Mouse (Mus musculus) E14TG2a.4 (cell line): Measurements from ENCODE around the gene Rgs3.

Experiments
- H3K27me3 ChIP-seq: 2 replicates; pipeline ENCODE4 v1.6.1; 2014; ENCODE audit warnings: low read length, control low read depth; ENCODE audit not compliant: insufficient read depth
- H3K36me3 ChIP-seq: 2 replicates; pipeline ENCODE4 v1.6.1; 2014; ENCODE audit warnings: low read length, control low read depth; ENCODE audit not compliant: insufficient read depth
- H3K4me1 ChIP-seq: replicated peaks from 2 replicates; pipeline ENCODE4 v1.6.1; 2014; ENCODE audit warnings: low read depth, low read length, control low read depth
- H3K4me3 ChIP-seq: replicated peaks from 2 replicates; pipeline ENCODE4 v1.5.1; 2014; ENCODE audit warnings: mild to moderate bottlenecking, low read length
- H3K9me3 ChIP-seq: 2 replicates; pipeline ENCODE4 v1.6.1; 2014; ENCODE audit warnings: low read length, control low read depth
- CTCF ChIP-seq: conservative IDR thresholded peaks from 2 replicates; pipeline ENCODE4 v1.5.1; 2014; ENCODE audit warnings: low read length
- NANOG ChIP-seq: IDR thresholded peaks from 2 replicates; pipeline ENCODE4 v1.6.1; 2014; ENCODE audit warnings: borderline replicate concordance, low read length, mixed read lengths
- POU5F1 ChIP-seq: IDR thresholded peaks from 2 replicates; pipeline ENCODE4 v1.6.1; 2014; ENCODE audit warnings: low read length, borderline replicate concordance

Gene Rgs3

GRCm38 (mm10) chr4:62669094-62670071, 109.7 kb downstream of the Rgs3 start:
- no peak overlapping the region for H3K4me3 ChIP-seq
- no peaks in the 10 kb centered on the region for H3K36me3 ChIP-seq
- no peak for TF ChIP-seq CTCF
- no peak for TF ChIP-seq NANOG
- no peak for TF ChIP-seq POU5F1
- no peaks in the 10 kb centered on the region for H3K9me3 ChIP-seq
- H3K27me3 ChIP-seq, result peaks cover 29% of the 10 kb centered on the region
- peaks cover 46% of the 10 kb centered on the region for H3K4me1 ChIP-seq

DNA sequence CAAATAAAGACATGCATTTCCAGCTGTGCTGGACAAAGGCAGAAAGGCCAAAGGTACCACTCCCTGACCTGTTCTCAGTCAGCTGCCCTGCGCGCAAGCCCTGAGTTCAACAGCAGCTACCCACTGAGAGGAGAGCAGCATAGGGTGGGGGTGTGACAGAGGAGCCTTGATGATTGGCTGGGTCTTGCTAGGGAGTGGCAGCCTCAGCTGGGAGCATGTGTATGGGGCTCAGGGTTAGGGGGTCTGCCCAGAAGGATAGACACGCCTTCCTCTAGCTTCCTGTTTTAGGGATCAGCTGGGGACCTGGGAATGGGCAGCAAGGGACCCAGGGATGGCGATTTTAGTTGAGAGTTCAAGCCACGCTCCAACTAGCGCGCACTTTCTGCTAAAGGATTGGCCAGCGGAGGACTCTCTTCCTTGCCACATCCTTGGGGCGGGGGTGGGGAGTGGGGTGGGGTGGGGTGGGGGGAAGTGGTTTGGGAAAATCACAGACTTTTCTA, 113.9 kb downstream of the Rgs3 start:
- TF ChIP-seq POU5F1, result no peak
- TF ChIP-seq CTCF, result no peak
- no peak for TF ChIP-seq NANOG
- Histone ChIP-seq H3K4me3 (peak overlapping the region; percentile 41; the same call in 1 of the 2 replicates), H3K9me3 (no peaks in the 10 kb centered on the region), H3K4me1 (peaks cover 36% of the 10 kb centered on the region), H3K27me3 (peaks cover 70% of the 10 kb centered on the region), H3K36me3 (no peaks in the 10 kb centered on the region)

DNA sequence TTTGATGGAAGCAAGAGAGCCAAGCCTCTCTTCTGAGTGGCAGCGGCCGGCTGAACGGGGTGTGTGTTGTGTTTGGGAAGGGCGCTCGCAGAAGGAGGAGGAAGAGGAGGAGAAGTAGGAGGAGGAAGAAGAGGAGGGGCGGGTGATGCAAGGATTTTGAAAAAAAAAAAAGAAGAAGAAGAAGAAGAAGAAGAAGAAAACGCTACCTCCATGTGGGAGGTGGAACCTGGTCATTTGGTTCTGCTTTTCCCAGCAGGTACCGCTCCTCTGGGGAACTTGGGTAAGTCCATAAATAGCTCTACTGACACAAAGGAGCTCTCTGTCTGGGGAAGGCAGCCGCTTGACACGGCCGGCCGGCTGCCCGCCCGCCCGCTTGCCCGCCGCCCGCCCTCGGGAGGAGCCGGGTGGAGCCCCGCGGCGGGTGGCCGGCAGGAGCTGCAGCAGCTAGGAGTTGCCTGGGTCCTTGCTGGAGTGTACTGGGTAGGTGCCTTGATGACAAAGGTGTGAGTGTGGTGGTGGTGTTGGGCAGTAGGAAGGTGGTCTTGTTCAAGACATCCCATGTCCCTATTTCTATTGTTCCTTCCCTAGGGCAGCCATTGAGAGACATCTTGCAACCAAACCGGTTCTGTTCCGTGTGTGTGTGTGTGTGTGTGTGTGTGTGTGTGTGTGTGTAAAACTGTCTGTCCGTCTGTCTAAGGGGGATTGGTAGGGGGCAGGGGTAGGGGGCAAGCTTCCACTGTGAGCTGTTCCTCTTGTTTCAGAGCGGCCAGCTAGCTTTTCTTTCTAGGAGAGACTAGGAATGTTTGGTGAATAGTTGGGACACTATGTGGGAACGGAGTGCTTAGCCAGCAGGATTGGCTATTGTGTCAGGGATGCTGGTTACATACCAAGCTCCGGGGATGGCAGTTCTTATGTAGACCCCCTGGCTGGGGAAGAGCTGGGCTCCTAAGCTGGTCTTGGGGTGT, 114.7 kb downstream of the Rgs3 start:
- Histone ChIP-seq H3K9me3 (no peaks in the 10 kb centered on the region), H3K36me3 (no peaks in the 10 kb centered on the region), H3K4me1 (peaks cover 37% of the 10 kb centered on the region), H3K4me3 (peak overlapping the region; percentile 20; the same call in 1 of the 2 replicates), H3K27me3 (peaks cover 75% of the 10 kb centered on the region)
- TF ChIP-seq POU5F1, result no peak
- TF ChIP-seq CTCF, result no peak
- TF ChIP-seq NANOG, result no peak

- Histone ChIP-seq H3K9me3 (no peaks in the 10 kb centered on the region), H3K4me1 (peaks cover 36% of the 10 kb centered on the region), H3K4me3 (no peak overlapping the region), H3K36me3 (no peaks in the 10 kb centered on the region), H3K27me3 (peaks cover 78% of the 10 kb centered on the region)
- TF ChIP-seq NANOG, result no peak
- no peak for TF ChIP-seq POU5F1
- no peak for TF ChIP-seq CTCF
These were observed 115.7 kb downstream of the Rgs3 start for GRCm38 (mm10) chr4:62675394-62675793.

- no peak for TF ChIP-seq NANOG
- no peak for TF ChIP-seq POU5F1
- TF ChIP-seq CTCF, result no peak
These were observed 117.5 kb downstream of the Rgs3 start for GRCm38 (mm10) chr4:62677047-62677737.

DNA sequence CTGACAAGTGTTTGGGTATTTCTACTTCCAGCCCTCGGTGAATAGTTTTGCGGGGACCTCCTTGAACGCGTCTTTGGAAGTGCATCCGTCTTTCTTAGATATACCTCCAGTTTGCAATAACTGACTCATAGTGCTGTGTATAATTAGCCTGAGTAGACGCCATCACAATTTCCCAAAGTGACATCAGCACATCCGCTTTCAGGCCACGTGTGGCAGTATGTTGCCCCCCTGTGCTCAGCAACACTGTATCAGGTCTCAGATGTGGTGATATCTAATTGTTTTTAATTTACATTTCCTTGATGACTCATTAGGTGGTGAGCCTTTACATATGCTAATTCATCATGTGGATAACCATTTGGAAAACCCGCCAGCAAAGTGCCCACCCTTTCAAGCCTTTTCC, 119.5 kb downstream of the Rgs3 start:
- TF ChIP-seq POU5F1 (no peak), NANOG (no peak), CTCF (no peak)
- Histone ChIP-seq H3K36me3 (no peaks in the 10 kb centered on the region), H3K4me1 (peaks cover 24% of the 10 kb centered on the region), H3K27me3 (peaks cover 82% of the 10 kb centered on the region), H3K9me3 (no peaks in the 10 kb centered on the region), H3K4me3 (no peak overlapping the region)

More at GRCm38 (mm10) chr4:62677047-62677737, 117.5 kb downstream of the Rgs3 start:
- peaks cover 80% of the 10 kb centered on the region for H3K27me3 ChIP-seq
- H3K9me3 ChIP-seq, result no peaks in the 10 kb centered on the region
- no peak overlapping the region for H3K4me3 ChIP-seq
- no peaks in the 10 kb centered on the region for H3K36me3 ChIP-seq
- peaks cover 39% of the 10 kb centered on the region for H3K4me1 ChIP-seq

DNA sequence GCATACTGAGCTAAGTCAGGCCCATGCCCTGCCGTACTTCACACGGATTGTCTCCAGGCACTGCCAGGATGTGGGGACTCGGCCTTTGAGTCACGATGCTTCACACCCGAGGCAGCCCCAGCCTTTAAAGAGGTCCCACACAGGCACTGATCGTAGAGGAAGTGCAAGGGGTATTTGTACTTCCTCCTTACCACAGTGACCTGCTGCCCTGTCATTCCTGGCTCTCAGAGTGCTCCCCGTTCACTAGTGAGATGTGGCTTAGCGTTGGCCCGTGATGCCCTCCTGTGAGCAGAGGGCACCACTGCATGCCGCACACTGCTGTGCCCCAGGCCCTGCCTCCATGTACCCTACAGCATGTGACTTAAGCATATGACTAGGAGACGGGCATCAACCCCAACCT, 121.8 kb downstream of the Rgs3 start:
- TF ChIP-seq CTCF, result no peak
- TF ChIP-seq POU5F1, result no peak
- Histone ChIP-seq H3K9me3 (no peaks in the 10 kb centered on the region), H3K27me3 (peaks cover 73% of the 10 kb centered on the region), H3K4me3 (no peak overlapping the region), H3K4me1 (peaks cover 17% of the 10 kb centered on the region), H3K36me3 (no peaks in the 10 kb centered on the region)

GRCm38 (mm10) chr4:62682371-62682770, 122.7 kb downstream of the Rgs3 start:
- Histone ChIP-seq H3K4me1 (peaks cover 24% of the 10 kb centered on the region), H3K27me3 (peaks cover 64% of the 10 kb centered on the region), H3K36me3 (no peaks in the 10 kb centered on the region), H3K4me3 (no peak overlapping the region), H3K9me3 (no peaks in the 10 kb centered on the region)
- TF ChIP-seq CTCF (no peak), POU5F1 (no peak), NANOG (no peak)
